Mouse (Mus musculus) megakaryocyte, embryonic 14.5 days (primary cell): ENCODE measurements at regions not wholly inside any gene's neighbourhood (a gene's known extent, or its start where the extent isn't known, plus 50 kb on each side); places are given as distances from the start of the nearest gene placed in this dataset.

Source experiments
- FLI1 ChIP-seq: IDR thresholded peaks from 2 replicates; pipeline ENCODE4 v1.6.1; 2012; ENCODE audit warnings: low read length, inconsistent platforms, mixed read lengths
- GATA1 ChIP-seq: IDR thresholded peaks from 3 replicates; pipeline ENCODE4 v1.6.1; 2012; ENCODE audit warnings: mixed read lengths, low read length, inconsistent platforms, borderline replicate concordance

GRCm38 (mm10) chr3:21269130-21269440 lies 807.4 kb upstream of the Tbl1xr1 start:
- TF ChIP-seq GATA1 (no peak), FLI1 (no peak)
